Mouse (Mus musculus): ENCODE results near the gene Manf. TPM values are rescaled to one million over a fixed set of nuclear protein-coding genes. Genes with fewer than 3 reads are reported as not detected.

Manf gene
- polyA plus RNA-seq, 1 experiment = 7.5 TPM

GRCm38 (mm10) chr9:106906597-106906996, 14.8 kb upstream of the Manf start:
- no peak overlapping the region for H3K4me3 ChIP-seq (ENCODE audit: low read depth, low read length)
- H3K4me1 ChIP-seq (ENCODE audit: control insufficient read depth, insufficient read depth, insufficient read length, low read length) = peaks cover 5% of the 10 kb centered on the region; the same call in 1 of the 2 replicates
- TF ChIP-seq CTCF (IDR thresholded peaks at IDR 0.05; ENCODE audit: extremely low read depth, insufficient read length, insufficient replicate concordance, low read depth, low read length) (no peak), POLR2A (IDR thresholded peaks at IDR 0.05; ENCODE audit: low read depth, low read length) (no peak)
- WGBS = 88% methylated on average over 8 of the region's 8 CpGs
- H3K36me3 ChIP-seq (ENCODE audit: control insufficient read depth, insufficient read depth, low read length) = no peaks in the 10 kb centered on the region
- H3K27ac ChIP-seq (ENCODE audit: insufficient read depth, low read depth, low read length) = no peak overlapping the region
- no peaks in the 10 kb centered on the region for H3K27me3 ChIP-seq (ENCODE audit: control insufficient read depth, insufficient read depth, low read length)

GRCm38 (mm10) chr9:106903791-106904134, 12.0 kb upstream of the Manf start:
- 0% methylated on average over 1 of the region's 1 CpGs for WGBS
- H3K4me3 ChIP-seq (ENCODE audit: low read depth, low read length) = no peak overlapping the region
- TF ChIP-seq POLR2A (IDR thresholded peaks at IDR 0.05; ENCODE audit: low read depth, low read length) (no peak), CTCF (IDR thresholded peaks at IDR 0.05; ENCODE audit: extremely low read depth, insufficient read length, insufficient replicate concordance, low read depth, low read length) (no peak)
- no peaks in the 10 kb centered on the region for H3K27me3 ChIP-seq (ENCODE audit: control insufficient read depth, insufficient read depth, low read length)
- H3K36me3 ChIP-seq (ENCODE audit: control insufficient read depth, insufficient read depth, low read length) = no peaks in the 10 kb centered on the region
- peaks cover 5% of the 10 kb centered on the region; the same call in 1 of the 2 replicates for H3K4me1 ChIP-seq (ENCODE audit: control insufficient read depth, insufficient read depth, insufficient read length, low read length)
- H3K27ac ChIP-seq (ENCODE audit: insufficient read depth, low read depth, low read length) = no peak overlapping the region

GRCm38 (mm10) chr9:106903099-106903790, 11.5 kb upstream of the Manf start:
- no peaks in the 10 kb centered on the region for H3K27me3 ChIP-seq (ENCODE audit: control insufficient read depth, insufficient read depth, low read length)
- WGBS = 75% methylated on average over 4 of the region's 4 CpGs
- H3K4me1 ChIP-seq (ENCODE audit: control insufficient read depth, insufficient read depth, insufficient read length, low read length) = peaks cover 5% of the 10 kb centered on the region; the same call in 1 of the 2 replicates
- no peak overlapping the region for H3K27ac ChIP-seq (ENCODE audit: insufficient read depth, low read depth, low read length)
- no peaks in the 10 kb centered on the region for H3K36me3 ChIP-seq (ENCODE audit: control insufficient read depth, insufficient read depth, low read length)
- no peak overlapping the region for H3K4me3 ChIP-seq (ENCODE audit: low read depth, low read length)
- TF ChIP-seq CTCF (IDR thresholded peaks at IDR 0.05; ENCODE audit: extremely low read depth, insufficient read length, insufficient replicate concordance, low read depth, low read length) (no peak), POLR2A (IDR thresholded peaks at IDR 0.05; ENCODE audit: low read depth, low read length) (no peak)

DNA sequence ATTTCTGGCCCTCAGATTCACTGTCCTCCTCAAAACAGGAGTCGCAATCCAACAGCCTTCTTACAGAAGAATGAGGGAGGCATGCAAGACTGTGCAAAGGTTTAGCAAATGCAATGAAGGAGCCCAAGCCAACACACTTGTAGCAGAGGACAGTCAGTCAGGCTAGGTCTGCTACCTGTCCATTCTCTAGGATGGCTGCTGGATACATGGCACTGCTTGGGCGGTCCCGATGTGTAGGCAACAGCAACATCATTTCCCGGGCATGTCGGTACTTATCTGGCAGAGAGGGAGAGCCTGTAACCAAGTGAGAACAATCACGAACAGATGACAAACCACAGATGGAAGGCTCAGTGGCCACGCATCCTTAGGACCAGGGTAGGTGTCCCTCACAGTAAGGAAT, 9.8 kb upstream of the Manf start:
- Histone ChIP-seq H3K27me3 (ENCODE audit: control insufficient read depth, insufficient read depth, low read length) (no peaks in the 10 kb centered on the region), H3K4me3 (ENCODE audit: low read depth, low read length) (peak overlapping the region; percentile 26; the same call in 1 of the 2 replicates), H3K36me3 (ENCODE audit: control insufficient read depth, insufficient read depth, low read length) (no peaks in the 10 kb centered on the region), H3K27ac (ENCODE audit: insufficient read depth, low read depth, low read length) (0 out of 2 replicates have a peak overlapping the region, but pooled peaks have one; percentile 23), H3K4me1 (ENCODE audit: control insufficient read depth, insufficient read depth, insufficient read length, low read length) (peaks cover 5% of the 10 kb centered on the region; the same call in 1 of the 2 replicates)
- 86% methylated on average over 7 of the region's 7 CpGs for WGBS
- TF ChIP-seq POLR2A (IDR thresholded peaks at IDR 0.05; ENCODE audit: low read depth, low read length) (no peak), CTCF (IDR thresholded peaks at IDR 0.05; ENCODE audit: extremely low read depth, insufficient read length, insufficient replicate concordance, low read depth, low read length) (no peak)

DNA sequence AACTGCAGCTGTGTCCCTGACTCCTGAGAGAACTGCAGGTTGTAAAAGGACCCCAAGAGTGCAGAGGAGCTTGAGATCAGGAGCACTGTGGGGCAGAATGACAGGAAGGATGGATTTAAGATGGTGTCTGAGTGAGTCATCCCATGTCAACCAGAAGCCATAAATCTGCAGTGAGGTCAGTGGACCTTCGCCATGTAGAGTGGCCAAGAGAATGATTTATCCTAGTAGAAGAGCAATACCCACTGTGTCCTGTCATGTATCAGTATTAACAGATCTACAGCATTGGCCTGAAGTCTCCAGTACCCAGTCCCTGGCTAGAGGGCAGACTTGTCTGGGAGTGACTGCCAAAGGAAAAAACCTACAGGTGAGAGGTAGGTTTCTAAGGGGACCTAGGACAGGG, 7.1 kb upstream of the Manf start:
- TF ChIP-seq CTCF (IDR thresholded peaks at IDR 0.05; ENCODE audit: extremely low read depth, insufficient read length, insufficient replicate concordance, low read depth, low read length) (no peak), POLR2A (IDR thresholded peaks at IDR 0.05; ENCODE audit: low read depth, low read length) (no peak)
- Histone ChIP-seq H3K27ac (ENCODE audit: insufficient read depth, low read depth, low read length) (no peak overlapping the region), H3K4me3 (ENCODE audit: low read depth, low read length) (no peak overlapping the region), H3K27me3 (ENCODE audit: control insufficient read depth, insufficient read depth, low read length) (no peaks in the 10 kb centered on the region), H3K4me1 (ENCODE audit: control insufficient read depth, insufficient read depth, insufficient read length, low read length) (peaks cover 5% of the 10 kb centered on the region), H3K36me3 (ENCODE audit: control insufficient read depth, insufficient read depth, low read length) (no peaks in the 10 kb centered on the region)
- WGBS = 96% methylated on average over 1 of the region's 1 CpGs

GRCm38 (mm10) chr9:106893327-106893726, 1.5 kb upstream of the Manf start:
- TF ChIP-seq CTCF (IDR thresholded peaks at IDR 0.05; ENCODE audit: extremely low read depth, insufficient read length, insufficient replicate concordance, low read depth, low read length) (no peak), POLR2A (IDR thresholded peaks at IDR 0.05; ENCODE audit: low read depth, low read length) (no peak)
- H3K4me1 ChIP-seq (ENCODE audit: control insufficient read depth, insufficient read depth, insufficient read length, low read length) = peaks cover 10% of the 10 kb centered on the region
- H3K27me3 ChIP-seq (ENCODE audit: control insufficient read depth, insufficient read depth, low read length) = no peaks in the 10 kb centered on the region
- H3K4me3 ChIP-seq (ENCODE audit: low read depth, low read length) = no peak overlapping the region
- no peak overlapping the region for H3K27ac ChIP-seq (ENCODE audit: insufficient read depth, low read depth, low read length)
- peaks cover 18% of the 10 kb centered on the region for H3K36me3 ChIP-seq (ENCODE audit: control insufficient read depth, insufficient read depth, low read length)
- 72% methylated on average over 3 of the region's 3 CpGs for WGBS

DNA sequence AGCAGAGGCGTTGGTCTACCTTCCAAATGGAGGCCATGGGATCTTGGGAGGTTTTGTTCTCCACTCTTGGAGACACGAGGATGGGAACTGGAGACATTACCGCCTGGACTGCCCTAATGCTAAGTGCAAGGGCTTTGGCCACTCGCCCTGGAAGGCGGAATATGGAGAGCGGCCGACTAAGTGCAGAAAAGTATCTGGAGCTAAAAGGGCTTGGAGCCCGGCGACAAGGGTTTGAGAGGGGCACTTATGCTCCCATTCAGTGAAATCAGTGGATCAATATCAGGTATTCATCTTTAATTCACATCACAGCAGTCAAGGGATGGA, 735 bp upstream of the Manf start:
- peaks cover 16% of the 10 kb centered on the region for H3K4me1 ChIP-seq (ENCODE audit: control insufficient read depth, insufficient read depth, insufficient read length, low read length)
- TF ChIP-seq CTCF (IDR thresholded peaks at IDR 0.05; ENCODE audit: extremely low read depth, insufficient read length, insufficient replicate concordance, low read depth, low read length) (0 out of 2 replicates have a peak, but pooled peaks have one; percentile 2), POLR2A (IDR thresholded peaks at IDR 0.05; ENCODE audit: low read depth, low read length) (no peak)
- peak overlapping the region; percentile 90 for H3K27ac ChIP-seq (ENCODE audit: insufficient read depth, low read depth, low read length)
- no peaks in the 10 kb centered on the region for H3K27me3 ChIP-seq (ENCODE audit: control insufficient read depth, insufficient read depth, low read length)
- peaks cover 24% of the 10 kb centered on the region for H3K36me3 ChIP-seq (ENCODE audit: control insufficient read depth, insufficient read depth, low read length)
- WGBS = under 1% methylated on average over 9 of the region's 9 CpGs
- H3K4me3 ChIP-seq (ENCODE audit: low read depth, low read length) = peak overlapping the region; percentile 73
